Mouse (Mus musculus) 3134 (cell line): ENCODE measurements around the gene 9130230L23Rik.
"Not testable (repeated sequence)": the region's sequence is repeated elsewhere in the genome, so short reads cannot be mapped to it uniquely, and the experiment has no call there.

Experiments
- DNase-seq: peaks from one replicate; pipeline ENCODE4 v3.0.0-alpha.2; 2011; ENCODE audit warnings: low spot score; ENCODE audit not compliant: insufficient read length; ENCODE audit errors: extremely low read depth

The 9130230L23Rik gene

GRCm38 (mm10) chr5:66008245-66008967, 4.3 kb upstream of the 9130230L23Rik start:
- no peak for DNase-seq

DNA sequence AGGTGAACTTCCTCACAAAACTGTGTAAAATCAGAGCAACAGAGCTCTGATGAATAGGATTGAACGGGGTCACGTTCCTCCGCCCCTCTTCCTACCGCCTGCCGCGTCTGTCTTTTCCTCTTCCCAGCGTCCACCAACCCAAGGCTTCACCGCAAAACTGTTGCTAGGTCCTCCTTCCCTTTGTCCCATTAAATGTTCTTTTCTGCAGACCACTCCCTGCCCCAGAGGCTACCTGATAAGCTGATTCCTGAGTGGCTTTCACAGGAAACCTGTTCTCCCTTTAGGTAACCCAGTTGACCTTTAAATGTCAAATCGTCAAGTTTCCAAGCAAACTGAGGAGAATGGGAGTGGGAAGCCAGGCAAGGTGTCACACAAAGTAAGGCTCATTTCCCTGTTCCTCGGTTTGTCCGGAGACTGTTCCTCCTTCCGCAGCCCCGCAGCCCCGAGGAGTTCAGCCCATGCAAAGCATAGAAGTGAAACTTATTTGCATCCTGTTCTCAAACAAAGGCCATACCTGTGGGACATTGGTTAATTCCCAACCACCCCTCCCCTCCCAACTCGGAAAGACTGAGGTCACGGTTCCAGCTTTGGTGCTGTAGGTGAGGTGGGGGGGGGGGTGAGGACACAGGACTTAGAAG, 1.1 kb upstream of the 9130230L23Rik start:
- DNase-seq: no peak

DNA sequence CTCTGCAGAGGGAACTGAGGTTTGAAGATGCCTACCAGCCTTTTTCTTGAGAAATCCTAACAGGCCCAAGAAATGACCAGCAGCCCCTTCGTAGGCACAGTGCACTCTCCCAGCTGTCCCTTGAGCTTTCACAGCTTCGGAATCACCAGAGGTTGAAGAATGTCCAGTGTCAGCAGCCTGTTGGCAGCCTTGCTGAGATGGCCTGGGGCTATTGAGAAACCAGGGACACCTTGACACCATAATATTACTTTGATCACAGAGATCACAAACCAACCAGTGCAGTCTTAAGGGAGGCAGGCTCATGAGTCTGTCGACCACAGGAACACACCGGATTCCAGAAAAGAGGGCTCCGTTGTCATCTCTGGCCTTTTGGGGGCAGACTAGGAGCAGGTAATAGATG, 2.9 kb downstream of the 9130230L23Rik start:
- DNase-seq: no peak

GRCm38 (mm10) chr5:66000567-66001125, 3.4 kb downstream of the 9130230L23Rik start:
- DNase-seq: no peak

GRCm38 (mm10) chr5:66000074-66000473, 4.0 kb downstream of the 9130230L23Rik start:
- no peak for DNase-seq

- DNase-seq: no peak
Observed at GRCm38 (mm10) chr5:65999106-65999505, 5.0 kb downstream of the 9130230L23Rik start.

DNA sequence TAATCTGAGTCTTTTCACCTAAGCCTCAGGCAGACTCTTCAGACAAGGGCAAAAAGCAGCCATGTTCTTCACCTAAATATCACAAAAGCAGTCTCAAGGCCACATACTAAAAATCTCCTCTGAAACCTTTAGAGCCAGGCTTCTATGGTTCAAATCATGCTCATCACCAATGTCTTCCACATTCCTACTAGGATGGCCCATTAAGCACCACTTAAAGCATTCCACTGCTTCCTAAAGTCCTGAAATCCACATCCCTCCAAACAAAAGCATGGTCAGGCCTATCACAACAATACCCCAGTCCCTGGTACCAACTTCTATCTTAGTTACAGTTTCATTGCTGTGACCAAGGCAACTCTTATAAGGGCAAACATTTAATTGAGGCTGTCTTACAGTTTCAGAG, 6.3 kb downstream of the 9130230L23Rik start:
- DNase-seq: no peak

- DNase-seq: no peak
Observed at GRCm38 (mm10) chr5:65994643-65995042, 9.4 kb downstream of the 9130230L23Rik start.

DNA sequence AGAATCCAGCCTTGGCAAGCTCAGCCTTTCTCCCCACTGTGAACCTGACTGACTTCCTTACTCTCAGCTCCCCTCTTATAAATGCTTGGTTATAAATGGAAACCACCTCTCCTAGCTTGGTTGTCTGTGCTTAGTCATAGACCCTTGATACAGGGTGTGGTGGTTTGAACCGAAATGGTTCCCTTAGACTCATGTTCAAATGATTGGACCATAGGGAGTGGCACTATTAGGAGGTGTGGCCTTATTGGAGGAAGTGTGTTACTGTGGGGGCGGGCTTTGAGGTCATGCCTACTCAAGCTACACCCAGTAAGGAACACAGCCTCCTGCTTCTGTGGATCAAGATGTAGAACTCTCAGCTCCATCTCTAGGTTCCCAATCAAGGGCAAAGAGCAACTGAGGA, 12.9 kb downstream of the 9130230L23Rik start:
- peak; percentile 71 for DNase-seq

GRCm38 (mm10) chr5:65987004-65987403, 17.1 kb downstream of the 9130230L23Rik start:
- DNase-seq: not testable (repeated sequence)

GRCm38 (mm10) chr5:65986426-65986825, 17.7 kb downstream of the 9130230L23Rik start:
- no peak for DNase-seq

- no peak for DNase-seq
Observed at GRCm38 (mm10) chr5:65975731-65976130, 28.4 kb downstream of the 9130230L23Rik start.

DNA sequence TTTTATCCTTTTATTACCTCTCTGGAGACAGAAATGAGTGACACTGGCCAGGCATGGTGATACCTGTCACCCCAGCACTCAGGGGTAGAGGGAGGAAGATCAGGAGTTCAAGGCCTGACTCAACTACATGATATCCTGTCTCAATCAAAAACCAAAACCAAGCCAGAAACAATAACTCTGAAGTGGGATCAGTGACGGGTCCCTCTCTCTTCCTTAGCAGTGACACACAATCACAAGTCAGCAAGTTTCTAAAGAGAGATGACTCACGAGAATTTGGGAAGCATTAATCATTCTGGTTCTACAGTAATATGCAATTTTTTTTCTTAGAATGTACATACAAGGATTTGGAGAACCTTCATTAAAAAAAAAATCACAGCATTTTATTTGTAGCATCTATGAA, 30.9 kb downstream of the 9130230L23Rik start:
- DNase-seq: peak; percentile 30

- DNase-seq: no peak
Observed at GRCm38 (mm10) chr5:65968004-65968403, 36.1 kb downstream of the 9130230L23Rik start.

- DNase-seq: no peak
Observed at GRCm38 (mm10) chr5:65967091-65967490, 37.0 kb downstream of the 9130230L23Rik start.

DNA sequence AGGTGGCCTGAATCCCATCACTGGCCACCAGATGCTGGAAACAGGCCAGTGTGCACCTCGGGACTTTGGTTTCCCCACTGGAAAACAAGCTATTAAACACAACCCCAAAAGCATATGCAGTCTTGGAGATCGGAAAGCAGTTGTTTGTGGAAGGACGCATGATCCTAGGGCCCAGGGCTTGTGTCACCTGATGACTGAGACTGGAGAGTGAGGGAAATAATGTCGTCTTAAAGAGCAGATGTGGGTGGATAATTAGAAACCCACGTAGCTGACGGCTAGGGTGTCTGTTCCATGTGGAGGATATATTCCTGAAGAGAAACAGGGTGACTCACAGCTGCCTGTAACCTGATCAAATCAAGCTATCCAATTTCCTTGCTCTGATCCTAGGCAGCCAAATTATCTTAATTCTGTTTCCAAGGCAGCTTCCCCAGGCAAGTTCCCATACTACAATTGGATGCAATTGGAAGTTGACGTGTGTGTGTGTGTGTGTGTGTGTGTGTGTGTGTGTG, 38.3 kb downstream of the 9130230L23Rik start:
- DNase-seq: no peak

- no peak for DNase-seq
Observed at GRCm38 (mm10) chr5:65963291-65963690, 40.8 kb downstream of the 9130230L23Rik start.

- no peak for DNase-seq
Observed at GRCm38 (mm10) chr5:65960597-65960950, 43.5 kb downstream of the 9130230L23Rik start.

DNA sequence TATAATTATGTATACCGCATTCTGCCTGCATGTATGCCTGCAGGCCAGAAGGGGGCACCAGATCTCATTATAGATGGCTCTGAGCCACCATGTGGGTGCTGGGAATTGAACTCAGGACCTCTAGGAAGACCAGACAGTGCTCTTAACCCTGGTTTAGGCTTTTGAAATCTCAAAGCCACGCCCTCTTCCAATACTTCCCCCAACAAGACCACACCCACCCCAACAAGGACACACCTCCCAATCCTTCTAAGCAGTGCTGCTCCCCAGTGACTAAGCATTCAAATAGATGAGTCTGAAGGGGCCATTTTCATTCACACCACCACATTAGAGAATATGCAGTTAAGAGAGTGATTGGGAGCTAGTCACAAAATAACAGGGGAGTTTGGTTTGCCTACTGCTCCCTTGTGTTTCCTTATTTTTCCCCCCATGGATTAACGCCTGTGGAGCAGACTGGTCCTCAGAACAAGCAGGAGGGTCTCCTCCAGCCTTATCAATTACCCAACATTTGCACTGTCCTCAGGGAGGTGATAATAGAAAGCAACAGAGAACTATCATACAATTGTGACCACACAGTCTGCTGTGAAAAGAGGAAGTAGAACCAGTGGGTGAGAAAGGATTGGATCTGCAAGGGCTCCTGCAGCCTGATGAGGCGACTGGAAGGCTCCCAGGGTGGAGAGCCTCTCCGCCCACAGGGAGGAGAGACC, 44.0 kb downstream of the 9130230L23Rik start:
- DNase-seq: no peak

GRCm38 (mm10) chr5:65958597-65958996, 45.5 kb downstream of the 9130230L23Rik start:
- DNase-seq: no peak
